Mouse (Mus musculus) neural tube, embryonic 12.5 days (tissue): Measurements from ENCODE around the gene Map3k12. TPM values are rescaled to one million over a fixed set of nuclear protein-coding genes. Genes with fewer than 3 reads are reported as not detected.

Experiments
- ATAC-seq: fragments of 200-750 bp; cut with Nextera tagmentation; 2 replicates; pipeline ENCODE4 v1.8.0; 2017; ENCODE audit warnings: low read depth, mild to moderate bottlenecking, moderate TSS enrichment, moderate library complexity; ENCODE audit not compliant: low FRiP score
- H3K27ac ChIP-seq: fragments of 300-500 bp; sonication (generic); 2 replicates; pipeline ENCODE4 v1.5.1; 2016
- H3K27me3 ChIP-seq: fragments of 300-500 bp; sonication (generic); replicated peaks from 2 replicates; pipeline ENCODE4 v1.6.1; 2016; ENCODE audit warnings: mild to moderate bottlenecking
- H3K36me3 ChIP-seq: fragments of 300-500 bp; sonication (generic); 2 replicates; pipeline ENCODE4 v1.6.1; 2016; ENCODE audit warnings: mild to moderate bottlenecking
- H3K4me1 ChIP-seq: fragments of 300-500 bp; sonication (generic); 2 replicates; pipeline ENCODE4 v1.6.1; 2016
- H3K4me2 ChIP-seq: fragments of 300-500 bp; sonication (generic); replicated peaks from 2 replicates; pipeline ENCODE4 v1.6.1; 2016; ENCODE audit warnings: mild to moderate bottlenecking
- H3K4me3 ChIP-seq: fragments of 300-500 bp; sonication (generic); 2 replicates; pipeline ENCODE4 v1.5.1; 2016
- H3K9ac ChIP-seq: fragments of 300-500 bp; sonication (generic); 2 replicates; pipeline ENCODE4 v1.6.1; 2016; ENCODE audit warnings: mild to moderate bottlenecking
- H3K9me3 ChIP-seq: fragments of 300-500 bp; sonication (generic); 2 replicates; pipeline ENCODE4 v1.6.1; 2016; ENCODE audit warnings: mild to moderate bottlenecking
- WGBS: fragments of 180-500 bp; shearing (Covaris S2); methylation state at CpG from one replicate; pipeline ENCODE4 v1.1.7; 2016; 5-methylcytosine and 5-hydroxymethylcytosine counted together
- polyA plus RNA-seq: library from polyadenylated mRNA; unstranded; fragments of >200 nt; fragmentation: Nextera tagmentation; extraction: Ambion mirVana; gene quantifications from 2 replicates; pipeline ENCODE4 v1.2.1, GENCODE M21; 2016

Map3k12 gene
- polyA plus RNA-seq, result 48.8 and 51.9 TPM in 2 replicates

GRCm38 (mm10) chr15:102516728-102517404 is at the start of gene Map3k12:
Gene Map3k12, minus strand, starts transcription at chr15:102517064.
- peaks cover 13% of the 10 kb centered on the region for H3K36me3 ChIP-seq
- ATAC-seq, result peak; percentile 27
- H3K4me3 ChIP-seq, result peak within 1 kb of the TSS; percentile 66
- H3K4me2 ChIP-seq, result peak within 1 kb of the TSS; percentile 85
- no peaks in the 10 kb centered on the region for H3K27me3 ChIP-seq
- peak within 1 kb of the TSS; percentile 75 for H3K9ac ChIP-seq
- peak within 1 kb of the TSS; percentile 78 for H3K27ac ChIP-seq
- H3K9me3 ChIP-seq, result no peaks in the 10 kb centered on the region
- under 1% methylated on average over 43 of the region's 43 CpGs for WGBS
- H3K4me1 ChIP-seq, result peaks cover 45% of the 10 kb centered on the region

- no peak for ATAC-seq
- H3K9me3 ChIP-seq, result no peaks in the 10 kb centered on the region
- H3K27me3 ChIP-seq, result no peaks in the 10 kb centered on the region
- no peak overlapping the region for H3K9ac ChIP-seq
- WGBS, result 67% methylated on average over 5 of the region's 5 CpGs
- H3K4me3 ChIP-seq, result no peak overlapping the region
- H3K27ac ChIP-seq, result no peak overlapping the region
- no peaks in the 10 kb centered on the region for H3K4me1 ChIP-seq
- H3K36me3 ChIP-seq, result 0 out of 2 replicates have a peak, but pooled peaks cover 3% of the 10 kb centered on the region
- no peak overlapping the region for H3K4me2 ChIP-seq
Measured at GRCm38 (mm10) chr15:102563681-102564080, 46.8 kb upstream of the Map3k12 start.

- Histone ChIP-seq H3K4me3 (no peak overlapping the region), H3K4me1 (no peaks in the 10 kb centered on the region), H3K36me3 (0 out of 2 replicates have a peak, but pooled peaks cover 3% of the 10 kb centered on the region), H3K27ac (no peak overlapping the region), H3K27me3 (no peaks in the 10 kb centered on the region), H3K9ac (no peak overlapping the region), H3K4me2 (no peak overlapping the region), H3K9me3 (no peaks in the 10 kb centered on the region)
- WGBS, result 82% methylated on average over 3 of the region's 3 CpGs
- ATAC-seq, result no peak
Measured at GRCm38 (mm10) chr15:102563061-102563460, 46.2 kb upstream of the Map3k12 start.

GRCm38 (mm10) chr15:102562491-102562890 is 45.6 kb upstream of the Map3k12 start:
- 89% methylated on average over 1 of the region's 1 CpGs for WGBS
- no peak overlapping the region for H3K4me2 ChIP-seq
- H3K36me3 ChIP-seq, result 0 out of 2 replicates have a peak, but pooled peaks cover 3% of the 10 kb centered on the region
- no peaks in the 10 kb centered on the region for H3K9me3 ChIP-seq
- H3K9ac ChIP-seq, result no peak overlapping the region
- no peak overlapping the region for H3K4me3 ChIP-seq
- H3K27me3 ChIP-seq, result no peaks in the 10 kb centered on the region
- no peaks in the 10 kb centered on the region for H3K4me1 ChIP-seq
- H3K27ac ChIP-seq, result no peak overlapping the region
- ATAC-seq, result no peak

- H3K9ac ChIP-seq, result no peak overlapping the region
- no peaks in the 10 kb centered on the region for H3K9me3 ChIP-seq
- H3K36me3 ChIP-seq, result peaks cover 26% of the 10 kb centered on the region
- H3K27me3 ChIP-seq, result no peaks in the 10 kb centered on the region
- H3K27ac ChIP-seq, result no peak overlapping the region
- no peak overlapping the region for H3K4me3 ChIP-seq
- ATAC-seq, result no peak
- H3K4me1 ChIP-seq, result no peaks in the 10 kb centered on the region
- no peak overlapping the region for H3K4me2 ChIP-seq
Measured at GRCm38 (mm10) chr15:102557580-102557979, 40.7 kb upstream of the Map3k12 start.

GRCm38 (mm10) chr15:102555581-102555980 is 38.7 kb upstream of the Map3k12 start:
- peaks cover 36% of the 10 kb centered on the region for H3K36me3 ChIP-seq
- no peak for ATAC-seq

GRCm38 (mm10) chr15:102552599-102552998 is 35.7 kb upstream of the Map3k12 start:
- Histone ChIP-seq H3K27me3 (no peaks in the 10 kb centered on the region), H3K4me2 (no peak overlapping the region), H3K4me3 (no peak overlapping the region), H3K27ac (no peak overlapping the region), H3K36me3 (peaks cover 38% of the 10 kb centered on the region), H3K9me3 (no peaks in the 10 kb centered on the region), H3K9ac (no peak overlapping the region), H3K4me1 (no peaks in the 10 kb centered on the region)
- ATAC-seq, result no peak
- 98% methylated on average over 5 of the region's 5 CpGs for WGBS

More at GRCm38 (mm10) chr15:102555581-102555980, 38.7 kb upstream of the Map3k12 start:
- Histone ChIP-seq H3K9ac (no peak overlapping the region), H3K4me1 (no peaks in the 10 kb centered on the region), H3K27ac (no peak overlapping the region), H3K9me3 (no peaks in the 10 kb centered on the region), H3K27me3 (no peaks in the 10 kb centered on the region), H3K4me3 (no peak overlapping the region), H3K4me2 (no peak overlapping the region)
- 93% methylated on average over 1 of the region's 1 CpGs for WGBS

GRCm38 (mm10) chr15:102547478-102547877 is 30.6 kb upstream of the Map3k12 start:
- H3K36me3 ChIP-seq, result peaks cover 32% of the 10 kb centered on the region
- WGBS, result 89% methylated on average over 3 of the region's 3 CpGs
- H3K4me3 ChIP-seq, result no peak overlapping the region
- no peaks in the 10 kb centered on the region for H3K27me3 ChIP-seq
- H3K27ac ChIP-seq, result no peak overlapping the region
- H3K4me1 ChIP-seq, result no peaks in the 10 kb centered on the region
- H3K9ac ChIP-seq, result no peak overlapping the region
- H3K9me3 ChIP-seq, result no peaks in the 10 kb centered on the region
- no peak for ATAC-seq
- H3K4me2 ChIP-seq, result no peak overlapping the region

GRCm38 (mm10) chr15:102546677-102547427 is 30.0 kb upstream of the Map3k12 start:
- H3K4me3 ChIP-seq, result no peak overlapping the region
- ATAC-seq, result no peak
- no peak overlapping the region for H3K27ac ChIP-seq
- H3K4me1 ChIP-seq, result no peaks in the 10 kb centered on the region
- H3K27me3 ChIP-seq, result no peaks in the 10 kb centered on the region
- no peak overlapping the region for H3K9ac ChIP-seq
- 84% methylated on average over 3 of the region's 3 CpGs for WGBS
- H3K9me3 ChIP-seq, result no peaks in the 10 kb centered on the region
- H3K36me3 ChIP-seq, result peaks cover 31% of the 10 kb centered on the region
- no peak overlapping the region for H3K4me2 ChIP-seq

- Histone ChIP-seq H3K9me3 (no peaks in the 10 kb centered on the region), H3K9ac (no peak overlapping the region), H3K27ac (no peak overlapping the region), H3K27me3 (no peaks in the 10 kb centered on the region), H3K4me3 (no peak overlapping the region), H3K4me1 (no peaks in the 10 kb centered on the region), H3K4me2 (no peak overlapping the region), H3K36me3 (peaks cover 29% of the 10 kb centered on the region)
- no peak for ATAC-seq
- 92% methylated on average over 3 of the region's 3 CpGs for WGBS
Measured at GRCm38 (mm10) chr15:102546246-102546645, 29.4 kb upstream of the Map3k12 start.

GRCm38 (mm10) chr15:102544801-102545200 is 27.9 kb upstream of the Map3k12 start:
- Histone ChIP-seq H3K4me1 (no peaks in the 10 kb centered on the region), H3K9me3 (no peaks in the 10 kb centered on the region), H3K9ac (no peak overlapping the region), H3K27ac (no peak overlapping the region), H3K27me3 (no peaks in the 10 kb centered on the region), H3K36me3 (peaks cover 40% of the 10 kb centered on the region), H3K4me3 (no peak overlapping the region), H3K4me2 (no peak overlapping the region)
- no peak for ATAC-seq
- WGBS, result 91% methylated on average over 4 of the region's 4 CpGs

- no peak overlapping the region for H3K27ac ChIP-seq
- no peaks in the 10 kb centered on the region for H3K4me1 ChIP-seq
- no peak overlapping the region for H3K9ac ChIP-seq
- no peaks in the 10 kb centered on the region for H3K9me3 ChIP-seq
- peaks cover 43% of the 10 kb centered on the region for H3K36me3 ChIP-seq
- no peak for ATAC-seq
- WGBS, result 93% methylated on average over 7 of the region's 7 CpGs
- H3K4me3 ChIP-seq, result no peak overlapping the region
- H3K4me2 ChIP-seq, result no peak overlapping the region
- H3K27me3 ChIP-seq, result no peaks in the 10 kb centered on the region
Measured at GRCm38 (mm10) chr15:102533926-102534325, 17.1 kb upstream of the Map3k12 start.
